Mouse (Mus musculus) midbrain, embryonic 10.5 days (tissue): Measurements from ENCODE around the gene Olfr926. TPM values are rescaled to one million over a fixed set of nuclear protein-coding genes. Genes with fewer than 3 reads are reported as not detected.
"Not testable (repeated sequence)": the region's sequence is repeated elsewhere in the genome, so short reads cannot be mapped to it uniquely, and the experiment has no call there.

ENCODE experiments used
- DNase-seq: peaks from one replicate; pipeline ENCODE4 v3.0.0-alpha.2; 2017; ENCODE audit warnings: low spot score
- H3K27ac ChIP-seq: fragments of 300-500 bp; sonication (generic); replicated peaks from 2 replicates; pipeline ENCODE4 v1.5.1; 2016; ENCODE audit warnings: mild to moderate bottlenecking
- H3K27me3 ChIP-seq: fragments of 300-500 bp; sonication (generic); 2 replicates; pipeline ENCODE4 v1.6.1; 2016; ENCODE audit warnings: low read depth, mild to moderate bottlenecking; ENCODE audit not compliant: poor library complexity, severe bottlenecking
- H3K36me3 ChIP-seq: fragments of 300-500 bp; sonication (generic); 2 replicates; pipeline ENCODE4 v1.6.1; 2016; ENCODE audit warnings: mild to moderate bottlenecking, moderate library complexity
- H3K4me1 ChIP-seq: fragments of 300-500 bp; sonication (generic); 2 replicates; pipeline ENCODE4 v1.6.1; 2016
- H3K4me3 ChIP-seq: fragments of 300-500 bp; sonication (generic); 2 replicates; pipeline ENCODE4 v1.5.1; 2016; ENCODE audit warnings: mild to moderate bottlenecking, moderate library complexity
- H3K9me3 ChIP-seq: fragments of 300-500 bp; sonication (generic); replicated peaks from 2 replicates; pipeline ENCODE4 v1.6.1; 2016; ENCODE audit warnings: mild to moderate bottlenecking
- WGBS: fragments of 180-500 bp; shearing (Covaris S2); methylation state at CpG from one replicate; pipeline ENCODE4 v1.1.7; 2016; 5-methylcytosine and 5-hydroxymethylcytosine counted together
- polyA plus RNA-seq: library from polyadenylated mRNA; unstranded; fragments of >200 nt; fragmentation: Nextera tagmentation; extraction: Ambion mirVana; gene quantifications from 2 replicates; pipeline ENCODE4 v1.2.1, GENCODE M21; 2016

The Olfr926 gene
- not detected in 2 replicates for polyA plus RNA-seq

DNA sequence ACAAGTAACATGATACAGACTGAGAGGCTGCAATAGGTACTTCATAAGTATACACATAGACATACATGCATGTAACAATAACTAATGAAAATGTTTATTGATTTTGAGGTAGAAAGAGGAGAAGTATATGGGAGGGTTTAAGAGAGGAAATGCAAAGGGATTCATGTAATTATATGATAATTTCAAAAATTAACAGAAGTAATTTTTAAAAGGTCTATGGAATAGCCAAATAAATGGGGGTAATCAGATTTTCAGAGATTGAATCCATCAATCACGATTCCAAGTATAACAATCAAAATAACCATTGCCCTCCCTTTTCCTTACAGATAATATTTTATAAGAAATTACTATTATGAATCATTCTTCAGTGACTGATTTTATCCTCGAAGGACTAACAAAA lies at the start of gene Olfr926:
Gene Olfr926, plus strand, starts transcription at position 301 of the 400 bp plus-strand sequence.
- DNase-seq = no peak
- Histone ChIP-seq H3K4me3 (no peak within 1 kb of the TSS), H3K27me3 (no peaks in the 10 kb centered on the region), H3K9me3 (0 out of 2 replicates have a peak, but pooled peaks cover 12% of the 10 kb centered on the region), H3K27ac (no peak within 1 kb of the TSS), H3K4me1 (no peaks in the 10 kb centered on the region), H3K36me3 (no peaks in the 10 kb centered on the region)
- WGBS = 84% methylated on average over 2 of the region's 2 CpGs

DNA sequence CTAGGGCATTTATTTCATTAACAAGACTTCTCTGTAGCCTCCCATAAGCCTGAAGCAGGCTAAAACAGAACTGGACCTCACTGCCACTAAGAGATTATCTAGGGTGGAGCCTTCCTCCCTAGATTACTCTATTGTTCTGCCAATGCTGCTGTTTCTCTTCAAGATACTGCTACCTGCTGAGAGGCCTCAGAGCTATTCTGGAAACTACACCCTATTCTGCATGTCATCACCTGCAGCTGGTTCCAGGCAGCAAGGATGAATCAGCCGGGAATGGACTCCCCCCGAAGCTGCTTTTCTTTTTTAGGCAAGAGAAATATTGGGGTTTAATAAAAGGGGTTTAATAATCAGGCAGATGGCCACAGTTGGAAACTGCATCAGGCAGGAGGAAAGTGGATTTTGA lies 43.9 kb upstream of the Olfr926 start:
- no peaks in the 10 kb centered on the region for H3K4me1 ChIP-seq
- no peak for DNase-seq
- H3K27me3 ChIP-seq = no peaks in the 10 kb centered on the region
- no peaks in the 10 kb centered on the region for H3K36me3 ChIP-seq
- 83% methylated on average over 2 of the region's 2 CpGs for WGBS
- no peaks in the 10 kb centered on the region for H3K9me3 ChIP-seq
- H3K4me3 ChIP-seq = no peak overlapping the region
- H3K27ac ChIP-seq = no peak overlapping the region

DNA sequence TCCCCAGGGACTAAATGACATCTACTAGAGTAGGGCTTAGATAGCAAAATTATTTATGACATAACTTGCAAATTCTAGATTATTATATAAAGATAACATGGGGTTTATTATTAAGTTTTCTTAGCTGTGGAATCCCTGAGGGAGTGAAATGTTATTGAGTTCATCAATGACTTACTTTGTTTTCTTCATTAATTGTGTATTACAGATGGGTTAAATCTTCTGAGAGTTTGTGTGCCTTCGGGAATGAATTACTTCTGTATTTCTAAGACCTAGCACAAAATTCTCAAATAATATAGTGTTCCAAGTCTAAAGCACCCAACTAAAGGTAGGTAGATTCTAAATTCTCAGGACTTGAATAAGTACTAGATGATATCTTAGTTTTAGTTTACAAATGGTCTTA lies 32.8 kb upstream of the Olfr926 start, which contains the start of gene Olfr924:
Gene Olfr924, plus strand, starts transcription at position 301 of the 400 bp plus-strand sequence.
- no peak within 1 kb of the TSS for H3K4me3 ChIP-seq
- WGBS = 92% methylated on average over 1 of the region's 1 CpGs
- no peak within 1 kb of the TSS for H3K27ac ChIP-seq
- no peaks in the 10 kb centered on the region for H3K4me1 ChIP-seq
- H3K27me3 ChIP-seq = no peaks in the 10 kb centered on the region
- DNase-seq = no peak
- no peaks in the 10 kb centered on the region for H3K9me3 ChIP-seq
- H3K36me3 ChIP-seq = no peaks in the 10 kb centered on the region

DNA sequence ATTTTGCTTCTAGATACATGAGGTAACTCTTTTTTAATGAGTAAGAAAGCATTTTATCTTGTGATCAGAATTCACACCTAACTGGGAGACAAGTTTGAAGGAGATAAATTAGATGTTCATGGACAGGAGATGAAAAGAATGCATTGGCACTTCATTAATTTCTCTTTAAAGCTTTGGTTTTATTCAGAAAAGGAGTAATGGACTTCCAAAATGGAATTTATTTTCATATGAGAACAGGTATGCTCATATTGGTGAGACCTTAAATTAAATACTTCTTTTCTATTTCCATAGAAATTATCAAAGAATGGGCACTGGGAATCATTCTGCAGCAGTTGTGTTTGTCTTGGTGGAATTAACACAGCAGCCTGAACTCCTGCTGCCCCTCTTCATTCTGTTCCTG lies 22.2 kb upstream of the Olfr926 start, which contains the start of gene Olfr26:
Gene Olfr26, plus strand, starts transcription at position 301 of the 400 bp plus-strand sequence.
- no peak within 1 kb of the TSS for H3K27ac ChIP-seq
- H3K4me3 ChIP-seq = no peak within 1 kb of the TSS
- no peaks in the 10 kb centered on the region for H3K4me1 ChIP-seq
- no peaks in the 10 kb centered on the region for H3K27me3 ChIP-seq
- no peak for DNase-seq
- no peaks in the 10 kb centered on the region for H3K36me3 ChIP-seq
- no peaks in the 10 kb centered on the region for H3K9me3 ChIP-seq

DNA sequence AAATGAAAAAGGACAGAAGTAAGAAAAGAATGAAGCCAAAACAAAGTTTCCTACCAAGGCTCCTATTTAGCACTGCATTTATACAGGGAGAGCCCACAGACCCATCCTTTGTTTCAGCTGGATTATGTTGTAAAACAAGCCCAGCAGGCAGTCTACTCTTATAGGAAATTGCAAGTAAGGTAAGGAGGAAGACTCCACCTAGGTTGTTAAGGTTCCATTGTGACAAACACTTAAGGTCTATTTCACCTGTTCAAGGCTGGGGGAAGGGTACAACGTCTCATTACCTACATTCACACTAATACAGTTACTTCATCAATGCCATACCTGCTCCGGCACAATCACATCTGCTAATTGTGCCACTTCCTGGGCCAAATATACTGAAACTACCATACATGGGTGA lies 2.0 kb upstream of the Olfr926 start:
- not testable (repeated sequence) for H3K27me3 ChIP-seq, H3K4me3 ChIP-seq, H3K4me1 ChIP-seq, H3K9me3 ChIP-seq, H3K36me3 ChIP-seq, DNase-seq, H3K27ac ChIP-seq
- WGBS = 58% methylated on average over 2 of the region's 2 CpGs

Other genes starting within 250 kb of the Olfr926 start
- not detected in 2 replicates for gene Olfr916, start 217.3 kb upstream of the Olfr926 start, polyA plus RNA-seq
- not detected in 2 replicates for gene Olfr917, start 211.3 kb upstream of the Olfr926 start, polyA plus RNA-seq
- not detected in 2 replicates for gene Olfr918, start 202.5 kb upstream of the Olfr926 start, polyA plus RNA-seq
- gene Olfr919, start 173.5 kb upstream of the Olfr926 start, polyA plus RNA-seq = not detected in 2 replicates
- 6.0 and 7.2 TPM in 2 replicates for gene Vwa5a, start 158.9 kb upstream of the Olfr926 start, polyA plus RNA-seq
- 0.02 TPM in 1 of 2 replicates, not detected in the other for gene Olfr920, start 124.8 kb upstream of the Olfr926 start, polyA plus RNA-seq
- gene Olfr921, start 104.1 kb upstream of the Olfr926 start, polyA plus RNA-seq = not detected in 2 replicates
- not detected in 2 replicates for gene Olfr922, start 62.5 kb upstream of the Olfr926 start, polyA plus RNA-seq
- not detected in 2 replicates for gene Olfr923, start 50.6 kb upstream of the Olfr926 start, polyA plus RNA-seq
- gene Olfr924, start 32.7 kb upstream of the Olfr926 start, polyA plus RNA-seq = not detected in 2 replicates
- gene Olfr26, start 22.1 kb upstream of the Olfr926 start, polyA plus RNA-seq = not detected in 2 replicates
- gene Olfr930, start 52.7 kb downstream of the Olfr926 start, polyA plus RNA-seq = not detected in 2 replicates
- not detected in 2 replicates for gene Olfr933, start 95.2 kb downstream of the Olfr926 start, polyA plus RNA-seq
- not detected in 2 replicates for gene Olfr934, start 111.2 kb downstream of the Olfr926 start, polyA plus RNA-seq
- not detected in 2 replicates for gene Olfr935, start 122.6 kb downstream of the Olfr926 start, polyA plus RNA-seq
- gene Olfr146, start 146.3 kb downstream of the Olfr926 start, polyA plus RNA-seq = not detected in 2 replicates
- gene Olfr937, start 187.8 kb downstream of the Olfr926 start, polyA plus RNA-seq = not detected in 2 replicates
- not detected in 2 replicates for gene Olfr938, start 201.8 kb downstream of the Olfr926 start, polyA plus RNA-seq